Mouse (Mus musculus): ENCODE data around the gene Exoc8. TPM values are rescaled to one million over a fixed set of nuclear protein-coding genes. Genes with fewer than 3 reads are reported as not detected.

The Exoc8 gene
- total RNA-seq (2015) (7.9 and 8.7 TPM in 2 replicates), total RNA-seq (2017) (12.8 and 17.7 TPM in 2 replicates)

- ATAC-seq (replicated peaks; ENCODE audit: poor library complexity): peak; percentile 77
Observed at GRCm38 (mm10) chr8:124897386-124898250, at the start of gene Exoc8, which contains the start of gene Sprtn. TSS of gene Exoc8 (minus strand) at chr8:124897705. TSS of gene Sprtn (plus strand) at chr8:124897886.

GRCm38 (mm10) chr8:124944406-124944805 lies 46.9 kb upstream of the Exoc8 start:
- no peak for ATAC-seq (replicated peaks; ENCODE audit: poor library complexity)

- no peak for ATAC-seq (replicated peaks; ENCODE audit: poor library complexity)
Observed at GRCm38 (mm10) chr8:124943801-124944200, 46.3 kb upstream of the Exoc8 start.

DNA sequence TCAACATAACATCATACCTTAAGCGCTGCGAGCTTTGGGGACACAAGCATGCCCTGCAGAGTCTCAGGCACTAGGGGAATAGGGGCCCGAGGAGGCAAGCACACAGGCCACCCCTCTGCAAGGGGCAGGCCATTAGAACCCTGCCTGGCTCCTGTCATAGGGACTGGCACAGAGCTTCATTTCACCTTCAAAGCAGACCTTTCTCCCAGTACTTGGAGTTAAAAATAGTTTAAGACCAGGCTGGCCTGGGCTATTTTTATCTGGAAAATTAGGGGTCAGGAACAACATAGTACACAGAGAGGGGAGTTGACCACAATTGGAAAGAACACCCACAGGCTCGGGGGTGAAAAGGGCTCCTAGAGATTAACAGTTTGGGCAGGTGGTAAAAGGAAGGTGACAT lies 39.8 kb upstream of the Exoc8 start:
- no peak for ATAC-seq (replicated peaks; ENCODE audit: poor library complexity)

- ATAC-seq (replicated peaks; ENCODE audit: poor library complexity): no peak
Observed at GRCm38 (mm10) chr8:124936699-124937098, 39.2 kb upstream of the Exoc8 start.

DNA sequence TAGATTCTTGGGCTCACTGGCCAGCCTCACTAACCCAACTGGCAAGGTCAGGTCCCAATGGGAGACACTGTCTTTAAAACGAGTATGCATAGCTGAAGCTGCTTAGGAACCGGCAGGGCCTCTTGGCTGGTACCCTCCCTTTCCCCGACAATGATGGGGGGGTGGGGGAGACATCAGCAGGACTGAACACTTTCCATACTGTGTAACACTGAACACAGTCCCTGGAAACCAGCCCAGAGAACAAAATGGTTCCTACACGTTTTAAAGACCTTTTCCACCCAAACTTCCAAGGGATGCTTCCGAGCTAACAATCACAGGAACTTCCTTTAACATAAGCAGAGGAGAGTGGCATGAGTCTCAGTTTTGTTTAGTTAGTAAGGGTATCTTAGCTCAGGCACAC lies 37.6 kb upstream of the Exoc8 start:
- ATAC-seq (replicated peaks; ENCODE audit: poor library complexity): no peak

DNA sequence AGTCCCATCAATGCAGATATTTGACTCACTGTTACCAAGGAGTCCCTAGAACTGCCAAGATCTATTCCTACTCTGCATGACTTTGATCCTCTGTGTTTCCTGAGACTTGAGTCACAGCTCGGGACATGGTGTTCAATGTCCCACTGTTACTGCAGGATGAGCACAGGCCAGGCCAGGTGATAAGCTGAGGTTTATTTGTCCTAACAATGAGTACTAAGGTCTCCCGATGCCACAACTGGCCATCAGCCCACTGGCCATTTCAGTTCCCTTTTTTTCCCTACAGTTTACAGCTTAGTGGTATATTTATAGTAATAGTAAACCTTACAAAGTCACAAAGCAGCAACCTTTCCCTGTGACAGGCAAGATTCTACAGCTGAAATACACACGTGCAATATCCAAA lies 34.9 kb upstream of the Exoc8 start:
- ATAC-seq (replicated peaks; ENCODE audit: poor library complexity): no peak

DNA sequence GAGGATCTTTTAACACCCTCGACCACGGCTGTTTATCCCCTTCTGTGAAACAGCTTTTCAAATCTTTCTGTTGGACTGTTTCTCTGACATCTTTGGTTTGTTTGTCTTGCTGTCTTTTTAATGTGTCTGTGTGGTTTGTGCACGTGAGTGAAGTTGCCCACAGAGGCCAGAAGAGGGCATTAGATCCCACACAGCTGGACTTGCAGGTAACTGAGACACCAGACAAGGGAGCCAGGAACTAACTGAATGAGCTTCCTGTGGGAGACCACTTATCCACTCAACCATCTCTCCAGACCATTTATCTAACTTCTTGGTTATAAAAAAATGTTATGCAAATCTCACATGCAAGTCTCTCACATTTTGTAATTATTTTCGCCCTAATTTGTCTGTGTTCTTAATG lies 33.1 kb upstream of the Exoc8 start:
- no peak for ATAC-seq (replicated peaks; ENCODE audit: poor library complexity)

DNA sequence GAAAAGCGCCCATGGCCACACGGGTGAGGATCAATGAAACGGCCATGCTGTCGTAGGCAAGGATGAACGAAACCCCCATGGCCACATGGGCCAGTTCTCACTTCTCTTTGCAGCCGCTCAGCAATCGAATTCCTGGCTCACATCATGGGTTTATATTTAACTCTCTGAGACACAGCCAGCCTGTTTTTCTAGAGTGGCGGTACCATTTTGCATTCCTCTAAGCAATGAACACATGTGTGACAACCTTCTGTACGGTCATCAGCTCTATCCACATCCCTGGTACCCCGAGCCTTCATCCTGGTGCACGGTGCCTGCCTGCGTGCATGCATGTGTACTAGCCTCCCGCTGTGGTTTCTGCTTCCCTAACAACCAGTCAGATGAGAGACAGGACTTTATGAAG lies 32.6 kb upstream of the Exoc8 start:
- ATAC-seq (replicated peaks; ENCODE audit: poor library complexity): no peak

- ATAC-seq (replicated peaks; ENCODE audit: poor library complexity): no peak
Observed at GRCm38 (mm10) chr8:124929006-124929405, 31.5 kb upstream of the Exoc8 start.

DNA sequence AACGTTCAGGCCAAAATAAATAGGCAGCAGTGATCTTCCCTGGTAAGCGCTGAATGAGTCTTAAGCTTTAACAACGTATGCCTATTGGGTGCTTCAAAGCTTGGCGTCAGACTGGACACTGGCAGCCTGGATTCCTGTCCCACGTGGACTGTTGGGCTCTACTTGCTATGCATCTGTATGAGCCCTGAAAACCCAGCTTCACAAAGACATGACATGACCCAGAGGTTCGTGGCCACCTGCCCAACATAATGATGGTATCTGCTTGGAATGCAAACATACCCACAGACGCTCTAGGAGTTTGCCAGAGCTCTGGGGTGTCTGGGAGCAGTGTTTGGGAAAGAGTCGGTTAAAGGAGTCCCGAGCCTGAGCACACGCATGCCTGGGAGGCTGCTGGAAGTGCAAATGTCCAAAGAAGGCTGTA lies 28.9 kb upstream of the Exoc8 start:
- ATAC-seq (replicated peaks; ENCODE audit: poor library complexity): no peak

- ATAC-seq (replicated peaks; ENCODE audit: poor library complexity): peak; percentile 59
Observed at GRCm38 (mm10) chr8:124925544-124926266, 28.2 kb upstream of the Exoc8 start.

- ATAC-seq (replicated peaks; ENCODE audit: poor library complexity): peak; percentile 8
Observed at GRCm38 (mm10) chr8:124923971-124924652, 26.6 kb upstream of the Exoc8 start.

GRCm38 (mm10) chr8:124922490-124923089 lies 25.1 kb upstream of the Exoc8 start:
- ATAC-seq (replicated peaks; ENCODE audit: poor library complexity): no peak

- ATAC-seq (replicated peaks; ENCODE audit: poor library complexity): peak; percentile 51
Observed at GRCm38 (mm10) chr8:124921369-124922279, 24.1 kb upstream of the Exoc8 start.

DNA sequence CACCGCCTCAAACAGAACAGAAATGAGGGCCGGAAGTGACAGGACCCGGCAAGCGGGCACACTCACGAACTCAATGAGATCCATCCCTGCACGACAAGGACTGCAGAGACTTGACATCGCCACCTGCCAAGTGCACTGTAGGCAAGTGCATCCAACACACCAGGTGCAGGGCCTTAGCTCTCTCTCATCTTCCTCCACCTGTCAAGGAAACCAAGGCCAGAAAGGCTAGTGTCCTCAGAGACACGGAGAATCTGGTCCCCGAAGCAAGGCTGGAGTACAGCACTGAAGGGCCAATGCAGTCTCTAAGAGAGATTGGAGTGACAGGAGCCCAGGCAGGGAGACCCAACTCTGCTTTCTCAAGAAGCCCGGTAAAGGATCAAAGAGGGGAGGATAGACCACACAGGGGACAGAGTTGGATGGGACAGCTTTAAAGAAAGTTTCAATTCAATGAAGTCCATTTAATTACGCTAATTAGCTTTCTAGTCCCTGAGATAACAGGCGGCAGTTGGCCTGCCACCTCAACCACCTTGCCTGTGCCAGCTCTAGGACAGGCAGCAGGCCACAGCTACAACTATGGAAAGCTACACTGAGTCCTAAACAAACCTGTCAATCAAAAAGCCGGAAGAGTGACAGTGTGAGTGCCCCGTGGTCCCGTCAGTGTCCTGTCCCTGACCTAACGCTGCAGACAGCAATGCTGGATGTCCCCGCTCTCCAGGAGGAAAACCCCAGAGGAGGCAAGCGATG lies 20.4 kb upstream of the Exoc8 start:
- ATAC-seq (replicated peaks; ENCODE audit: poor library complexity): no peak

- no peak for ATAC-seq (replicated peaks; ENCODE audit: poor library complexity)
Observed at GRCm38 (mm10) chr8:124914061-124914460, 16.6 kb upstream of the Exoc8 start.

DNA sequence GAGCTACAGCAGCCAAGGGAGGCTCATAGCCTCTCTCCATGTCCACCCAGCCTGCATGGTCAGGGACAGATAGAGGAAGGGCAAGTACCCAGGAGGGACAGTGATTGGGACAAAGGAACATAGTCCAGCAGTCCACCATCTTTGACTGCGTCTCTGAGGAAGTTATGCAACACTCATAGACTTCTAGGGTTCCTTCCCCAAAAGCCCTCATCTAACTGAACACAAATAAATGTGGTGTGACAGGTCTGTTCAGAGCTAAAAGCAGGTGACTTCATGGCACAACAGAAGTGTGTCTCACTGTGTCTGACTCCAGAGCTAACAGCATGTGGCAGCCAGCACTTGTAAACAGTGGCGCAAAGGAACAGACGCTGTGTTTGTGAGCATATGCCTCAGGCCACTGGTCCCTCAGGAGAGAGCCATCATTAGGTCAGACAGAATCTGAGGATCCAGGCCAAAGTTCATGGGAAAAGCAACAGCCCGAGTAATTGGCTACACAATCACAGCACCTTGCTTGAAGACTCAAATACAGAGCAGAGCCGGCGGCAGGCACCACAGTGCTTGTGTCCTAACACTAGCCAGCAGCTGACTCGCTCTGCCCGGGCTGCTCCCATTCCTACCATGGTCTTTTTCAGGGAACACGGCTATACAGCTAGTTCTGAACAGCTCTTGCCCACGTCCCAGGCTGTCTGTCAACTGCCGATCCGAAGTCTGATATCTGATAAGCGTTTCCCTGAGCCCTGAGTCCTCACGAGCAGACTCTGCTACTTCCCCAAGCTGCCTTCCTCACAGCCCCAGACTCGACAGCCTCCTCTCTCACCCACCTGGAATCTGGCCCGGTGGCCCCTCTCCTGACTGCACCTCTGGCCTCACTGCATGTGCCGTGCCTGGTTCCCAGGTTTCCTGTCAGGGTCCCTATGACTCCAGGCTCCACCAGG lies 14.7 kb upstream of the Exoc8 start:
- ATAC-seq (replicated peaks; ENCODE audit: poor library complexity): peak; percentile 71
